Mouse (Mus musculus) layer of hippocampus, adult 2 months (tissue): ENCODE measurements around the gene Igtp. TPM values are rescaled to one million over a fixed set of nuclear protein-coding genes. Genes with fewer than 3 reads are reported as not detected.
A peak's percentile ranks its signal among the peaks of the same experiment; 100 is the strongest.
"Not testable (repeated sequence)": the region's sequence is repeated elsewhere in the genome, so short reads cannot be mapped to it uniquely, and the experiment has no call there.

Experiments used
- DNase-seq, 2 experiments: peaks; one replicate each; pipeline ENCODE4 v3.0.0; 2022; ENCODE audit warnings: low spot score in 2 of 2
- H3K27ac ChIP-seq: fragments of 200-600 bp; 2 replicates; pipeline ENCODE4 v1.8.1; 2022
- H3K4me3 ChIP-seq: fragments of 200-600 bp; 2 replicates; pipeline ENCODE4 v1.8.1; 2022; ENCODE audit warnings: mild to moderate bottlenecking
- CTCF ChIP-seq: fragments of 200-600 bp; conservative IDR thresholded peaks from 2 replicates; pipeline ENCODE4 v1.8.1; 2022; ENCODE audit warnings: antibody characterized with exemption, mild to moderate bottlenecking, moderate library complexity
- long read RNA-seq, 2 experiments: library from polyadenylated mRNA; stranded (forward); transcript quantifications; one replicate each; pipeline ENCODE4 v2.0.0; 2021; ENCODE audit warnings: borderline mapping rate in 2 of 2
- total RNA-seq, 2 experiments: library from RNA; stranded (reverse); gene quantifications; 2 replicates each; pipeline ENCODE4 v1.2.3; 2021

Gene Igtp
- total RNA-seq, result 1 to 10 TPM; 1.5 to 1.9 TPM
- long read RNA-seq, experiment 1, partial matches to known transcripts, result 0 of 3 reads
- long read RNA-seq, experiment 1, other reads (novel, unspliced or antisense), result 0 of 3 reads
- long read RNA-seq, experiment 2, partial matches to known transcripts, result 0 of 4 reads
- long read RNA-seq, experiment 2, other reads (novel, unspliced or antisense), result 1 of 4 reads

- Histone ChIP-seq H3K4me3 (peak within 1 kb of the TSS; percentile 72), H3K27ac (peak within 1 kb of the TSS; percentile 76)
- DNase-seq, result peak; percentile 37 to 47
Observed at GRCm38 (mm10) chr11:58199229-58200037, at the start of gene Igtp, which contains the start of gene Irgm2. Gene Igtp, plus strand, starts transcription at chr11:58199556. Gene Irgm2, plus strand, starts transcription at chr11:58199618.

- Histone ChIP-seq H3K4me3 (no peak overlapping the region), H3K27ac (no peak overlapping the region)
- TF ChIP-seq CTCF, result no peak
- DNase-seq, result no peak
Observed at GRCm38 (mm10) chr11:58155458-58155857, 43.9 kb upstream of the Igtp start.

DNA sequence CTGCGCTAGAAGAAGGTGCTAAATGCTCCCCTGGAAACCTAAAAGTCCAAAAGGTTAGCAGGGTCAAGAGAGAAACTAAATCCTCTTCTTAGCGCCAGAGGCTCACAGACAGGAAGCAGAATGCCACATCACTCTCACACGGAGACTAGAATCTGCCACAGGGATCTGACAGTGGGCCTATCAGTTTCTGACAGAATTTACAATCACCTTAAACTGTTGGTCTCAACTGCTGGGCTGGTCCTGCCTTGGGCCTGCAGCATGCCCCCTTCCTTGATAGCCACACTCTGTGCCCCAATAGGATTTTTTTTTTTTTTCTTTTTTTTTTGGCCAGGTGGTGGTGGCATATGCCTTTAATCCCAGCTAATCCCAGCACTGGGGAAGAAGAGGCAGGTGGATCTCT, 42.5 kb upstream of the Igtp start:
- H3K4me3 ChIP-seq, result no peak overlapping the region
- TF ChIP-seq CTCF, result no peak
- no peak for DNase-seq
- H3K27ac ChIP-seq, result no peak overlapping the region

DNA sequence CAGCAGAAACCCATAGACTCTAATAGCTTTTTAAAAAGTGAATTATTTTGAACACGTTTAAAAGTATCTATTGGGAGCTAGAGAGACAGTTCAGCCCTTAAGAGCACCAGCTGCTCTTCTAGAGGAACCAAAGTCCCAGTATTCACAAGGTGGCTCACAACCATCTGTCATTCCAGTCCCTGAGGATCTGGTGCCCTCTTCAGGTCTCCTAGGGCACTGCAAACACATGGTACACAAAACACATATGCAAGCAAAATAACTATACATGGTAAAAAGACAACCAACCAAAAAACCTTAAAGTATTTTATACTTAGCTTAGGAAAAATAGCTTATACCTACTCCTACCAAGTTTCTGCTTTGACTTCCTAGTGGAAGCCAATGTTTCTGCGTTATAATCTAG, 34.3 kb upstream of the Igtp start:
- TF ChIP-seq CTCF, result peak; percentile 63

GRCm38 (mm10) chr11:58167822-58168166, 31.6 kb upstream of the Igtp start:
- TF ChIP-seq CTCF, result no peak
- peak overlapping the region; percentile 63; the same call in 1 of the 2 replicates for H3K27ac ChIP-seq
- peak overlapping the region; percentile 99 for H3K4me3 ChIP-seq
- no peak for DNase-seq

More for the DNA sequence above, 34.3 kb upstream of the Igtp start:
- no peak for DNase-seq
- Histone ChIP-seq H3K27ac (no peak overlapping the region), H3K4me3 (no peak overlapping the region)

DNA sequence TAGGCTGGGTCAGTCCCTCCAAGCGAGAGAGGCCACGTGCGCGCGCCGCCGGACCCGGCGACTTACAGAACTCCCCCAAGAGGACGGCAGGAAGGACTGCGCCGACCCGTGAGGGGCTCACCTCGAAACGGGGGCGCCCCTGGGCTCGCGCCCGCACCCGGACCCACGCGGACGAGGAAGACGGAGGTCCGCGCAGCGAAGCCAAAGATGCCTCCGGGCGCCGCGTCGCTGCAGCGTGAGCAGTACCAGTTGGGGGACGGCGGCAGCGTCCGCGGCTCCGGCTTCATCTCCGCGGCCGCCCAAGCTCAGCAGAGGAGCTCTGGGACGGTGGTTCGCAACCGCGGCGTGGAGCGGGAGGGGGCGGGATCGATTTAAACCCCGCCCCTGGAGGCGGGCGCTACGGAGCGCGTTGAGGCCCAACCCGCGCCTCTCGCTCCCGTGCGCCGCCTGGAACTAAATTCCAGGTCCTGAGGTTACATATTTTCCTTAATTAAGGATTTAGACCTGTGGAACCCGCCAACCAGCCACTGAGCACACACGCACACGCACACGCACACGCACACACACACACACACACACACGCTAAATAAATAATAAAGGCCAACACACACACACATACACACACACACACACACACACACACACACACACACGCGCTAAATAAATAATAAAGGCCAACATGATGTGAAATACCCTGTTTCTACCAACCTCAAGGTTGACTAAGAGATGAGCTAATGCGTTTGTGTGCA, 31.0 kb upstream of the Igtp start, which contains the start of gene Gemin5:
Gene Gemin5, minus strand, starts transcription at position 373 of the 749 bp plus-strand sequence.
- peak; percentile 34 for TF ChIP-seq CTCF
- Histone ChIP-seq H3K4me3 (peak within 1 kb of the TSS; percentile 99), H3K27ac (peak within 1 kb of the TSS; percentile 63; the same call in 1 of the 2 replicates)
- peak; percentile 76 to 87 for DNase-seq

GRCm38 (mm10) chr11:58169666-58170065, 29.7 kb upstream of the Igtp start:
- TF ChIP-seq CTCF, result no peak

DNA sequence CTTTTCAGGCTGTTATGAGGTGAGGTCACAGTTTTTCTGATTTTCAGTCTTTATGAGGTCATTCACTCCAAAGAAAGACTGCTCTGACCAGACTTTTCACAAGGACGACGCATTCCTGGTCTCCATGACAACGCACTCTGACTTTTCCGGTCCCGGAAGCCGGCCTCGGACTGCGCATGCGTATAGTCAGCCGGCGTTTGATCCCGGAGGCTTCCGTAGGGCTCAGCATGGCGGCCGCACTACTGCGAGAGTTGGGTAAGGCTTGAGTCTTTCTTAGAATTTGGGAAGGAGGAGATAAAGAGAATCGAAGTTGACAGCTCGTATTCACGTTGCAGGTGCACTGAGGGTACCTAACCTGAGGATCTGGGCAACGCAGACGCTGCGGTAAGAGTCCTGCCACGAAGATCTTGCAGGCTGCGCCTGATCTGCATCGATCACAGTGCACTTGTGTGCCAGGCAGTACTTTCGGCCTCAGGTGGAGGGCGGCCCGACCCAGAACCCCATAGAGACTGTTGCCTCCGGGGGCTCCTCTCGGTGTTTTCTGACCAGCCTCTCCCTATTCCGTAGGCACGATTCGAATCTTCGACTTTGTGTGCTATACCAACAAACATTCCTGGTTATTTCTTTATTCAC, 27.8 kb upstream of the Igtp start, which contains the start of gene Mrpl22:
Gene Mrpl22, plus strand, starts transcription at position 203 of the 633 bp plus-strand sequence.
- Histone ChIP-seq H3K27ac (peak within 1 kb of the TSS; percentile 86), H3K4me3 (peak within 1 kb of the TSS; percentile 77)
- no peak for TF ChIP-seq CTCF
- peak; percentile 95 to 98 for DNase-seq

More at GRCm38 (mm10) chr11:58169666-58170065, 29.7 kb upstream of the Igtp start:
- H3K4me3 ChIP-seq, result no peak overlapping the region
- no peak for DNase-seq
- no peak overlapping the region for H3K27ac ChIP-seq

DNA sequence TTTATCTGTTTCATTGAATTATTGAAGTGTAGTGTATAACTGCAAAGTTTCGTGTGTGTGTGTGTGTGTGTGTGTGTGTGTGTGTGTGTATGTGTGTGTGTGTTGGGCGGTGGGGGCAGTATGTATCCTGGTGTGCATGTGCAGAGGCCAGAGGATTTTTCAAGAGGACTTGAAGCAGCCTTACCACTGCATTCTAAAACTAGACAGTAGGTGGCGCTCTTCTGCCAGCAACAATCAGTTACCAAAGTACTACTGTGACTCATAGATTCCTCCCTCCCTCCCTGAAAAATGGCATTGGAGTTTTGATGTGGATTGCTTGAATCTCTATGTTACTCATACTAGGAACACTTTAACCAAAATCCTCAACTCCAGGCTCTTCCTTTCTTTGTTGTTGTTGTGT, 19.8 kb upstream of the Igtp start:
- peak; percentile 79 for TF ChIP-seq CTCF
- DNase-seq, result peak; percentile 83 to 84
- no peak overlapping the region for H3K27ac ChIP-seq
- H3K4me3 ChIP-seq, result no peak overlapping the region

DNA sequence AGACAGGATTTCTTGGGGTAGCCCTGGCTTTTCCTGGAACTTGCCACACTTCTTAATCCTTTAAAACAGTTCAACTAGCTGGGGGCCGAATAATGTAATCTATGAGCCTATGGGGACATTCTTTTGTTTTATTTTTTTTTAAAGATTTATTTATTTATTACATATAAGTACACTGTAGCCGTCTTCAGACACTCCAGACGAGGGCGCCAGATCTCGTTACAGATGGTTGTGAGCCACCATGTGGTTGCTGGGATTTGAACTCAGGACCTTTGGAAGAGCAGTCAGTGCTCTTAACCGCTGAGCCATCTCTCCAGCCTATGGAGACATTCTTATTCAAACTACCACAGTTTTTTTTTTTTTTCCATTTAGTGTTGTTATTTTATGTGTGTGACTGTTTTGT, 19.4 kb upstream of the Igtp start:
- H3K27ac ChIP-seq, H3K4me3 ChIP-seq, DNase-seq: not testable (repeated sequence)

GRCm38 (mm10) chr11:58180756-58181155, 18.6 kb upstream of the Igtp start:
- DNase-seq, result no peak
- no peak overlapping the region for H3K27ac ChIP-seq
- H3K4me3 ChIP-seq, result no peak overlapping the region
- no peak for TF ChIP-seq CTCF

- DNase-seq, result no peak
- no peak for TF ChIP-seq CTCF
- Histone ChIP-seq H3K27ac (no peak overlapping the region), H3K4me3 (no peak overlapping the region)
Observed at GRCm38 (mm10) chr11:58183579-58183978, 15.8 kb upstream of the Igtp start.

GRCm38 (mm10) chr11:58189675-58190074, 9.7 kb upstream of the Igtp start:
- TF ChIP-seq CTCF, result no peak
- DNase-seq, result no peak
- Histone ChIP-seq H3K27ac (no peak overlapping the region), H3K4me3 (no peak overlapping the region)
